Mouse (Mus musculus): Measurements from ENCODE around the gene AI661453. TPM values are rescaled to one million over a fixed set of nuclear protein-coding genes. Genes with fewer than 3 reads are reported as not detected.

The AI661453 gene
- total and polyA plus RNA-seq, 3 experiments, result not detected

DNA sequence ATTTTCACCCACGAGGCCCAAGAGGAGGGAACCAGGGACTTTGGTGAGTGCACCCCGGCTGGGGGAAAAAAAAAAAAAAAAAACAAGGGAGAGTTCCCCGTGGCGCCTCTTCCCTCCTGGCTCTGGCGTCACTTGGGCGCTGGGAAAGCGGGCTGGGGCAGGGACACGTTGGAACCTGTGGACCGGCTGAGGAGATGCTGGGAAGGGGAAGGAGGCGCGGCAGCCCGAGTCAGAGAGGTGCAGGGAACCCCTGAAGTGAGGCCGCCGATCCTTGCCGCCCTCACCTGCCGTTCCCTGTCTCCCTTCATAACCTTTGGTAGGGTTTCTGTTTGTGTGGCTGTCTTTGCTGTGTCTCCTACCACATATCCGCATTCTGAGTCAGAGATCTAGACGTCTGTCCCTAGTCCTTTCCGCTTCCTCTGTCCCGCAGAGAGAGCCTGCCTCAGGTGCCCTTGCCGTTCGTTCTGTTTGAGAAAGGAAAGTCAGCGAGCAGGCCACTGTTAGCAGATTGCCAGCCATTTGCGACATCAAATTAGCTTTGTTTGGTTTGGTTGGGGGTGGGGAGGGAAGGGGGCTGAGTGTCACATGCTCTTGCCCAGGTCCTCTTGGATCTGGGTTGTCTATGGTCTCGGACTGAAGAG, 612 bp downstream of the AI661453 start, which contains the start of gene 1700001C19Rik:
Gene 1700001C19Rik, minus strand, starts transcription at position 470 of the 641 bp plus-strand sequence.
- no peaks in the 10 kb centered on the region; a peak in 1 of 4 replicates for H3K27me3 ChIP-seq (ENCODE audit: control insufficient read depth in 1 of 2, insufficient read depth in 2 of 2, low read length in 2 of 2)
- no peaks in the 10 kb centered on the region for H3K9me3 ChIP-seq (replicated peaks; ENCODE audit: insufficient read depth, low read length)
- no peaks in the 10 kb centered on the region for H3K36me3 ChIP-seq (ENCODE audit: control insufficient read depth in 1 of 2, insufficient read depth in 2 of 2, low read length in 2 of 2)
- H3K4me1 ChIP-seq (ENCODE audit: control insufficient read depth in 1 of 2, insufficient read depth in 2 of 2, low read length in 2 of 2), result no peaks in the 10 kb centered on the region
- TF ChIP-seq NELFE (IDR thresholded peaks at IDR 0.05; ENCODE audit: low read depth, low read length) (no peak), ZNF384 (IDR thresholded peaks at IDR 0.05; ENCODE audit: low read depth, low read length) (no peak), GATA1 (IDR thresholded peaks at IDR 0.05; ENCODE audit: low read depth, low read length) (no peak), ELF1 (IDR thresholded peaks at IDR 0.05; ENCODE audit: low read depth, low read length) (no peak), POLR2AphosphoS5 (IDR thresholded peaks at IDR 0.05; ENCODE audit: borderline replicate concordance, low read depth, low read length) (no peak), CTCF (IDR thresholded peaks at IDR 0.05 in 2 of 3, conservative IDR thresholded peaks at IDR 0.05 in 1 of 3; ENCODE audit: control insufficient read depth in 1 of 3, insufficient read depth in 1 of 3, low read depth in 2 of 3, low read length in 3 of 3, poor library complexity in 1 of 3, severe bottlenecking in 1 of 3) (no peak), NRF1 (IDR thresholded peaks at IDR 0.05; ENCODE audit: insufficient read depth, low read depth, low read length, poor library complexity, severe bottlenecking) (no peak), MYB (IDR thresholded peaks at IDR 0.05; ENCODE audit: low read depth, low read length) (no peak), HCFC1 (IDR thresholded peaks at IDR 0.05; ENCODE audit: low read depth, low read length) (no peak)
- H3K4me3 ChIP-seq (ENCODE audit: control insufficient read depth in 1 of 2, insufficient read depth in 1 of 2, low read depth in 2 of 2, low read length in 2 of 2), result no peak within 1 kb of the TSS
- DNase-seq (ENCODE audit: low read depth, low spot score), result no peak
- H3K79me2 ChIP-seq (ENCODE audit: control insufficient read depth, insufficient read depth, low read length, poor library complexity), result no peaks in the 10 kb centered on the region
- no peak within 1 kb of the TSS for H3K27ac ChIP-seq (ENCODE audit: control insufficient read depth, low read depth, low read length)
- no peak within 1 kb of the TSS for H3K9ac ChIP-seq (ENCODE audit: control insufficient read depth, low read depth, low read length, poor library complexity, severe bottlenecking)

DNA sequence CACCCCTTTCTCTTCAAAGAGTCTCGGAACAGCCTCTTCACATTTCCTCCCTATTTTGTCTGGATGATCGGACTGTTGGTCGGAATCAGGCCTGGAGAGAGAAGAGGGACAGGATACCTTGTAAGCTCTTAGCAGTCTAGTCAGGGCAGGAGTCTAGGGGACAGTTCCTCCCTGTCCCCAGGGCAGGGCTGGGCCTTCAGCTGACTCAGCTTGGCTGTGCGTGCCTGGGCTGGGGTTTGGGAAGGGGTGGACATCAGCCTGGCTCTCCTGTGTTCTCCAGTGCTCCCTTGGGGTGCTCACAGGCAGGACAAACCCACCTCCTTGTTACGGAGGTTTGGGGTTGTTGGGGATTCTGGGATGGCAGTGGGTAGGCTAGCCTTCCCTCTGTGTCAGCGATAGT, 2.2 kb downstream of the AI661453 start:
- Histone ChIP-seq H3K27me3 (ENCODE audit: control insufficient read depth in 1 of 2, insufficient read depth in 2 of 2, low read length in 2 of 2) (no peaks in the 10 kb centered on the region; a peak in 1 of 4 replicates), H3K79me2 (ENCODE audit: control insufficient read depth, insufficient read depth, low read length, poor library complexity) (no peaks in the 10 kb centered on the region), H3K4me3 (ENCODE audit: control insufficient read depth in 1 of 2, insufficient read depth in 1 of 2, low read depth in 2 of 2, low read length in 2 of 2) (no peak overlapping the region), H3K9me3 (replicated peaks; ENCODE audit: insufficient read depth, low read length) (no peaks in the 10 kb centered on the region), H3K4me1 (ENCODE audit: control insufficient read depth in 1 of 2, insufficient read depth in 2 of 2, low read length in 2 of 2) (no peaks in the 10 kb centered on the region), H3K36me3 (ENCODE audit: control insufficient read depth in 1 of 2, insufficient read depth in 2 of 2, low read length in 2 of 2) (no peaks in the 10 kb centered on the region), H3K27ac (ENCODE audit: control insufficient read depth, low read depth, low read length) (no peak overlapping the region), H3K9ac (ENCODE audit: control insufficient read depth, low read depth, low read length, poor library complexity, severe bottlenecking) (no peak overlapping the region)
- DNase-seq (ENCODE audit: low read depth, low spot score), result no peak
- TF ChIP-seq JUND (IDR thresholded peaks at IDR 0.05; ENCODE audit: low read depth, low read length) (no peak), GABPA (IDR thresholded peaks at IDR 0.05; ENCODE audit: low read depth, low read length) (no peak)

DNA sequence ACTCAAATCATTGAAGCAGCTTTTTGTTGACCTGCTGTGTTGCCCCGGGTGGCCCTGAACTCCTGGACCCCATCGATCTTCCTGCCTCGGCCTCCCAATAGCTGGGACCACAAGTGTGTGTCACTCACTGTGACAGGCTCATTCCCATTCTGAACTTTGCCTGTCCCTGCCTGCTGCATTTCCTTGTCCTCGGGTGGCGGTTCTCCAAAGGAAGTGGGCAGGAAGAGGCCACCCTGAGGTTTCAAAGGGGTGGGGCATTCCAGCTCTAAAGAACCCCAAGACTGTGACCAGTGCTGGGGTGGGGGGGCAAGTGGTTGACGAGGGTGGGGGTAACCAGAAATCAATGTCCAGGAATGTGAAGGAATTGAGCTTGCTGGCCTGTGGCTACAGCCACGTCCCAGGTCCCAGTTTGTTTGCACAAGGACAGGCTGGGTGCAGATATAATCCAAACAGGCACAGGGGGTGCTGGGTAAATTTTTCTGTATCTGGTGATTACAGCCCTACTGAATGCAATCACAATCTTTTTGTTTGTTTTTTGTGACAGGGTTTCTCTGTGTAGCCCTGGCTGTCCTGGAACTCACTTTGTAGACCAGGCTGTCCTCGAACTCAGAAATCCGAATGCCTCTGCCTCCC, 3.1 kb downstream of the AI661453 start:
- Histone ChIP-seq H3K36me3 (ENCODE audit: control insufficient read depth in 1 of 2, insufficient read depth in 2 of 2, low read length in 2 of 2) (no peaks in the 10 kb centered on the region), H3K4me1 (ENCODE audit: control insufficient read depth in 1 of 2, insufficient read depth in 2 of 2, low read length in 2 of 2) (no peaks in the 10 kb centered on the region), H3K27me3 (ENCODE audit: control insufficient read depth in 1 of 2, insufficient read depth in 2 of 2, low read length in 2 of 2) (no peaks in the 10 kb centered on the region; a peak in 1 of 4 replicates), H3K27ac (ENCODE audit: control insufficient read depth, low read depth, low read length) (no peak overlapping the region), H3K4me3 (ENCODE audit: control insufficient read depth in 1 of 2, insufficient read depth in 1 of 2, low read depth in 2 of 2, low read length in 2 of 2) (no peak overlapping the region), H3K9me3 (replicated peaks; ENCODE audit: insufficient read depth, low read length) (no peaks in the 10 kb centered on the region), H3K79me2 (ENCODE audit: control insufficient read depth, insufficient read depth, low read length, poor library complexity) (no peaks in the 10 kb centered on the region), H3K9ac (ENCODE audit: control insufficient read depth, low read depth, low read length, poor library complexity, severe bottlenecking) (no peak overlapping the region)
- TF ChIP-seq CTCF (IDR thresholded peaks at IDR 0.05 in 2 of 3, conservative IDR thresholded peaks at IDR 0.05 in 1 of 3; ENCODE audit: control insufficient read depth in 1 of 3, insufficient read depth in 1 of 3, low read depth in 2 of 3, low read length in 3 of 3, poor library complexity in 1 of 3, severe bottlenecking in 1 of 3) (no peak), MYB (IDR thresholded peaks at IDR 0.05; ENCODE audit: low read depth, low read length) (no peak), MAX (IDR thresholded peaks at IDR 0.05; ENCODE audit: low read length) (no peak), RCOR1 (IDR thresholded peaks at IDR 0.05; ENCODE audit: low read depth, low read length) (no peak), TCF12 (IDR thresholded peaks at IDR 0.05; ENCODE audit: low read depth, low read length) (no peak), MAZ (IDR thresholded peaks at IDR 0.05; ENCODE audit: low read depth, low read length) (no peak), ZKSCAN1 (IDR thresholded peaks at IDR 0.05; ENCODE audit: low read depth, low read length) (no peak), MEF2A (IDR thresholded peaks at IDR 0.05; ENCODE audit: extremely low read depth, insufficient replicate concordance, low read depth, low read length, poor library complexity, severe bottlenecking) (no peak), GATA1 (IDR thresholded peaks at IDR 0.05; ENCODE audit: low read depth, low read length) (no peak)
- DNase-seq (ENCODE audit: low read depth, low spot score), result no peak
